Mouse (Mus musculus) liver, adult 2 months (tissue): ENCODE data around the gene Cd200.

ENCODE experiments used
- CTCF ChIP-seq: fragments of 200-500 bp; IDR thresholded peaks from 2 replicates; pipeline ENCODE4 v1.5.1; 2011; ENCODE audit warnings: low read depth, low read length, control low read depth
- POLR2A ChIP-seq: fragments of 200-500 bp; IDR thresholded peaks from 2 replicates; pipeline ENCODE4 v1.6.1; 2011; ENCODE audit warnings: low read length, control low read depth; ENCODE audit not compliant: insufficient read depth; ENCODE audit errors: extremely low read depth

DNA sequence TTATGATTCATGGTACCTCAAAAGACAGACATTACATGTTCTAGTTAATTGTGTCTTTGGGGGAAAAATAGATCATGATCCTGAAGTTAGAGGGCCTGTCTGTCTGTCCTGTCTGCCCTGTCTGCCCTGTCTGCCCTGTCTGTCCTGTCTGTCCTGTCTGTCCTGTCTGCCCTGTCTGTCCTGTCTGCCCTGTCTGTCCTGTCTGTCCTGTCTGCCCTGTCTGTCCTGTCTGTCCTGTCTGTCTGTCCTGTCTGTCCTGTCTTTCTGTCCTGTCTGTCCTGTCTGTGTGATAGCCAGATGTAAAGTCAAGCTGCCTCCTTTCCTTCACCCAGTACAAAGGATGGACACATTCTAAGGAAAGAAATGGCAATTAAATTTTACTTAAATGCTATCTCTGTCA lies 56.0 kb downstream of the Cd200 start:
- TF ChIP-seq POLR2A = no peak
- TF ChIP-seq CTCF = no peak
